Mouse (Mus musculus) lung, adult 2 months (tissue): ENCODE measurements around the gene Adgrg1.
"Not testable (repeated sequence)": the region's sequence is repeated elsewhere in the genome, so short reads cannot be mapped to it uniquely, and the experiment has no call there.

Experiments
- CTCF ChIP-seq: fragments of 200-500 bp; IDR thresholded peaks from 2 replicates; pipeline ENCODE4 v1.5.1; 2011; ENCODE audit warnings: mild to moderate bottlenecking, low read length, control low read depth; ENCODE audit not compliant: insufficient read depth
- POLR2A ChIP-seq: fragments of 200-500 bp; IDR thresholded peaks from 2 replicates; pipeline ENCODE4 v1.6.1; 2011; ENCODE audit warnings: low read depth, mild to moderate bottlenecking, control low read depth, low read length, borderline replicate concordance; ENCODE audit errors: extremely low read depth

GRCm38 (mm10) chr8:95028391-95028790, 53.8 kb downstream of the Adgrg1 start:
- TF ChIP-seq CTCF, POLR2A: not testable (repeated sequence)
